Mouse (Mus musculus) layer of hippocampus, adult 8-10 months (tissue): ENCODE results near the gene Sh3kbp1. TPM values are rescaled to one million over a fixed set of nuclear protein-coding genes. Genes with fewer than 3 reads are reported as not detected.
A peak's percentile ranks its signal among the peaks of the same experiment; 100 is the strongest.

Source experiments
- DNase-seq, 2 experiments: peaks; one replicate each; pipeline ENCODE4 v3.0.0; 2022; ENCODE audit warnings: low spot score in 2 of 2
- total RNA-seq, 4 experiments: library from RNA; stranded (reverse); gene quantifications; 2 replicates each; pipeline ENCODE4 v1.2.4; 2022

Sh3kbp1 gene
- total RNA-seq, 4 experiments from 2014 or later = 36.8 to 41.6 (median 37.9) TPM

GRCm38 (mm10) chrX:159829192-159829852 lies 202.2 kb downstream of the Sh3kbp1 start:
- peak; percentile 13 to 29 for DNase-seq

- DNase-seq = no peak
Measured at GRCm38 (mm10) chrX:159831176-159831575, 204.1 kb downstream of the Sh3kbp1 start.

DNA sequence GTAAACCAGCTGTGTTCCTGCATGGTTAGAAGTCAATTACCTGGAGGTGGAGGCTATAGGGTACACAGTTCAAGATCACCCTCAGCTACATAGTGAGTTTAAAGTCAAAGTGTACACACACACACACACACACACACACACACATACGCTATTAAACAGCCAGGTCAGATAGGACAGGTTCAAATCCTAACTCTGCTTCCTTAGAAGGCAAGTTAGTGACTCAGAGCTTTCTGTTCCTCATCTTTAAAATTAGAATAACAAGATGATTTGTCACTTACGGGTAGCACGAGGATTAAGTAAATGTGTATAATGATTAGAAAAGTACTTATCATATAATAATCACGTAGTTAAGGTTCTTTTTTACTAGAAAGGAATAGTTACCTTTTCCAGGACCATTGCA lies 208.2 kb downstream of the Sh3kbp1 start:
- no peak for DNase-seq

- DNase-seq = peak; percentile 32 to 56
Measured at GRCm38 (mm10) chrX:159837379-159837778, 210.3 kb downstream of the Sh3kbp1 start.

GRCm38 (mm10) chrX:159839786-159840185 lies 212.7 kb downstream of the Sh3kbp1 start:
- DNase-seq = no peak

GRCm38 (mm10) chrX:159840225-159840624 lies 213.2 kb downstream of the Sh3kbp1 start:
- no peak for DNase-seq

DNA sequence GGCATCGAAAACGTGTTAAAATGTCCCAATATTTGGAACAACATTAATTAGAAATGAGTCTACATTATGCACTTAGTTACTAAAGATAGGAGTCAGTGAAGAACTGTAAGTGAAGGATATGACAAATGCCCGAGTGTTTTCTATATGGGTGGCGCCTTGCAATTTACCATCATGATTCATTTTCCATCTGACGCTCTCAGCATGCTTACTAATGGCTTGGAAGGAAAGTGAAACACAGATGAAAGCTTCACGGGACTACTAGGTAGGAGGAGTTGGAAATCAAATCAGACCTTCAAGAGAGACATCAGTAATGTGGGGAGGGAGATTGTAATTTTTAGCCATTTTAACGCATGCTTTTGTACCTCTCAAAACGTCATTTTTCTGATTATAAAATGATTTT lies 223.7 kb downstream of the Sh3kbp1 start:
- no peak for DNase-seq

GRCm38 (mm10) chrX:159856866-159857265 lies 229.8 kb downstream of the Sh3kbp1 start:
- no peak for DNase-seq

DNA sequence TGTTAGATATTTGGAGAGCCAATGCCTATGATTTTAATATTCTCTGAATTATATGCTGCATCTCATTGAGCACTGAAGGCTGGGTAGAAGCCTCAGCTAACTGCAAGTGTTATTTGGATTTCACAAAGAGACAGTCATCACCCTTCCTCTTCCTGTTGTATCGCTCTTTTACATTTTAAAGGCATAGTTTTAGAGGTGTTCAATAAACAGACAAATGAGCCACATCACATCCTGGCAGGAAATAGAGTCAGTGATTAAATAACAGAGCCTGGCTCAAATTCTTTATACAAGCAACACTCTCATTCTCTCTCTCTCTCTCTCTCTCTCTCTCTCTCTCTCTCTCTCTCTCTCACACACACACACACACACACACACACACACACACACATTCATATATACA lies 231.1 kb downstream of the Sh3kbp1 start:
- DNase-seq = no peak

DNA sequence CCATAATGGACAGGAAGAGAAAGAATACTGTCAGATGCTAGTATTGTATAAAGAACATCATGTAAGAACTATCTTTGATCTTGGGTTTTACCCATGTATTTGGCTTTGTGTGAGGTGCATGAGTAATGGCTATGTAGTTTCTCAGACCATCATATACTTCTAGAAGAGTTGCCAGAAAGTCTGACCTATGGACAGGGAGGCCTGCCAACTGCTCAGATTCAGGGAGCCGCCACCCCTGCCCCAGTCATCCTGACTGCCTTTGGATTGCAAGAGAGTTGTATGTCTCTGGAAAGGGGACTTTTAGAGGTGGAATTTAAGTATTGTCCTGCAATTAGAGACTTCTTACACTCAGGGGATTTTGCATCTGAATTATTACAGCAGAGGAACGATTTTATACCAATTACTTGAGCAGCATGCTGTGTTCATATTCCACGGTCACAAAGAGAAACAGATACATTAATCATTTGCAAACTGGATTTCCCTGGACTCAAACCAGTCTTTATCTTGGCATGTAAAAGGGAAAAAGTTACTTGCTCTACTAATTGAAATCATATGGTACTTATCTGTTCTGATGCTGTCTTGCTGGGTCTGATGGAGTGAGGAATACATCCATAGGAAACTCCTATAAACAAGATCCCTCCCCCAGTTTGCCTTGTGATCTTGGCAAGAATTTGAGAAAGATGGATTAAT lies 233.9 kb downstream of the Sh3kbp1 start:
- DNase-seq = no peak

GRCm38 (mm10) chrX:159867660-159868059 lies 240.6 kb downstream of the Sh3kbp1 start:
- DNase-seq = no peak

DNA sequence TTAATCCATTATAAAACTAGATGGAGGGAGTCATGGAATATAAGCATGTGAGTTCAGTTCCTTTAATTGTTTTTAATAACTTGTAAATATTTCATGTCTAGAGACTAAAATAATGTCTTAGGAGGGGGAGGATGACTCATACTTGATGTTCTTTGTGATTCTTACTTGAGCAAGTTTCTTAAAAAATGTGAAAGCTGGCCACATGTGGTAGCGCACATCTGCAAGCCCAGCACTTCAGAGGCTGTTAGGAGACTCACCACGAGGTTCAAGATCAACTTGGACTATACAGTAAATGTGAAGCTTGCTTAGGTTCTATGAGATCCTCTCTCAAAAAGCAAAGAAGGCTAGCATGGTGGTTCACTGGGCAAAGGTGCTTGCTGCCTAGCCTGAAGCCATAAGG lies 245.4 kb downstream of the Sh3kbp1 start:
- DNase-seq = no peak

GRCm38 (mm10) chrX:159877770-159878169 lies 250.7 kb downstream of the Sh3kbp1 start:
- no peak for DNase-seq

DNA sequence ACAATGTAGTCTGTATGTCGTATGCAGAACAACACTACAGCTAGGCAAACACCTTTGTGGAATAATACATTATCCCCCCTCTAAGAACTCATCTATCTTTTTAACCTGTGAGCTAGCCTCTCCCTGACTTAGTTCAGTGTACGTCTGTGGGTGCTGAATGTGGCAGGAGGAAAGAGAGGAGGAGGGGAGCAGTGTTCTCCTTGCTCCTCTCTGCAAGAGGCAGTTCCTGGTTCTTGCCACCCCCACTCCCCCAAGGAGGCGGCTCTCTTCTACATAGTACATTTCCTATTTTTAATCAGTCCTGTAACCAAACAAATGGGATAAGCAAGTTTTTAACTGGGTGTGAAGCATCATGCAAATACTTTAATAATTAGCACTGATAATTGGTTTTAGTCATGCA lies 252.4 kb downstream of the Sh3kbp1 start:
- DNase-seq = no peak

DNA sequence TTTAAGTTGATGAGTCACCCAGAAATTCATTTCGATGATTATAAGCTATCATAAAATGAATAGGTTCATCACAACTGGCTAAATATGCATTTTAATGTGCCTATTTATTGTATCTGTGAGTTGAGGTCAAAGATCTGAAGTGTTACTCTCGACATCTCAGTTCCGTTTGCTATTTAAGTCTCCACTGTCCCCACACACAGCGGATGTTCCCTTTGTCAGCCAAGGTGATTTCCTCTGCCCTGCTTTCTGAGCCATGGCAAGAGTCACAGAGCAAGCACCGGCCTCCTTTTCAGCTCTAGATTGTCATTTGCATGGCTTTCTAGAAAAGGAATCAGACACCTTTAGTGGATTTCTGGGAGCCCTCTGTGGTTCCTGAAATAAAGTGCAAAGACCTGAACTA lies 254.5 kb downstream of the Sh3kbp1 start:
- no peak for DNase-seq

DNA sequence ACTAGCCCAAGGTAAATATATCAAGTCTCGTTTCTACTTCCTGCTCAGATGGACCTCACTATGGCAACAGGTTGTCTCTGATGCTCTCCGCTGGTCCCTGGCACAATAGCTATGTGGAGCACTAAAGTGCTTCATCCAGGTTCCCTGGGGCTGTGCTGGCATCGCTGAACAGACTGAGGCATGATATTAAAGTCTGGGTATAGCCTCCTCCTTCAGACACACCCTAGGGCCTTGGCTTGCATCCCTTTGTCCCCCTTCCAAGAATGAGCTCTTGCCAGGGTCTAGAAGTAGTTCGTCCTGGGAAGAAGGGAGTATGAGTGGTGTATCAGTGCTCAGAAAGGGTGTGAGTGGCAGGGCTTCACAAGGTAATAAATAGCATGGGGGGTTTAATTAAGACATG lies 269.5 kb downstream of the Sh3kbp1 start:
- no peak for DNase-seq

GRCm38 (mm10) chrX:159898110-159898509 lies 271.0 kb downstream of the Sh3kbp1 start:
- DNase-seq = no peak

GRCm38 (mm10) chrX:159899121-159899520 lies 272.0 kb downstream of the Sh3kbp1 start:
- no peak for DNase-seq

GRCm38 (mm10) chrX:159903421-159903820 lies 276.3 kb downstream of the Sh3kbp1 start:
- no peak for DNase-seq

DNA sequence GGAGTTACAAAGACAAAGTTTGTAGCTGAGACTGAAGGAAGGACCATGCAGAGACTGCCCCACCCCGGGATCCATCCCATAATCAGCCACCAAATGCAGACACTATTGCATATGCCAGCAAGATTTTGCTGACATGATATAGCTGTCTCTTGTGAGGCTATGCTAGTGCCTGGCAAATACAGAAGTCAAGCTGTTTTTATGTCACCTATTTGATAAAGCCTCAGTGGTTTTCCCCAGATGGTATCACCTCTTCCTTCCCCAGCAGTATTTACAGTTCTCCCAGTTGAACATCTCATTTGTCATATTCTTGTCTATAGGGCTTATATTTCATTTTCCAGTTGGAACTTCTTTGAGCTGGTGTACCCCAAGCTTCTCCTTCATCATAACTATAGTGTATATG lies 280.6 kb downstream of the Sh3kbp1 start:
- no peak for DNase-seq

GRCm38 (mm10) chrX:159909446-159910277 lies 282.6 kb downstream of the Sh3kbp1 start:
- no peak for DNase-seq

GRCm38 (mm10) chrX:159910600-159910999 lies 283.5 kb downstream of the Sh3kbp1 start:
- DNase-seq = no peak
